Mouse (Mus musculus): ENCODE measurements around the gene Gm49388.

Gm49388 gene

GRCm38 (mm10) chr7:127785308-127785707 lies at the start of gene Gm49388:
Gene Gm49388 (plus strand): TSS chr7:127785608.
- no peak for DNase-seq (ENCODE audit: low read depth)

- DNase-seq (ENCODE audit: low read depth) = peak; percentile 90
Observed at GRCm38 (mm10) chr7:127744366-127745045, 40.9 kb upstream of the Gm49388 start, which contains the start of gene Fbxl19. Gene Fbxl19 (plus strand): TSS chr7:127744543.

- DNase-seq (ENCODE audit: low read depth) = peak; percentile 99
Observed at GRCm38 (mm10) chr7:127745251-127745651, 40.2 kb upstream of the Gm49388 start.

GRCm38 (mm10) chr7:127745652-127746493 lies 39.5 kb upstream of the Gm49388 start:
- DNase-seq (ENCODE audit: low read depth) = peak; percentile 98

- peak; percentile 41 for DNase-seq (ENCODE audit: low read depth)
Observed at GRCm38 (mm10) chr7:127746494-127747491, 38.6 kb upstream of the Gm49388 start.

GRCm38 (mm10) chr7:127747559-127748234 lies 37.7 kb upstream of the Gm49388 start:
- no peak for DNase-seq (ENCODE audit: low read depth)

GRCm38 (mm10) chr7:127748235-127748560 lies 37.2 kb upstream of the Gm49388 start:
- no peak for DNase-seq (ENCODE audit: low read depth)

GRCm38 (mm10) chr7:127750131-127751127 lies 35.0 kb upstream of the Gm49388 start:
- peak; percentile 23 for DNase-seq (ENCODE audit: low read depth)

GRCm38 (mm10) chr7:127751619-127752018 lies 33.8 kb upstream of the Gm49388 start:
- DNase-seq (ENCODE audit: low read depth) = no peak

- DNase-seq (ENCODE audit: low read depth) = no peak
Observed at GRCm38 (mm10) chr7:127752069-127752468, 33.3 kb upstream of the Gm49388 start.

- no peak for DNase-seq (ENCODE audit: low read depth)
Observed at GRCm38 (mm10) chr7:127753158-127753557, 32.2 kb upstream of the Gm49388 start.

- no peak for DNase-seq (ENCODE audit: low read depth)
Observed at GRCm38 (mm10) chr7:127753741-127754140, 31.7 kb upstream of the Gm49388 start.

GRCm38 (mm10) chr7:127759716-127760115 lies 25.7 kb upstream of the Gm49388 start:
- no peak for DNase-seq (ENCODE audit: low read depth)

- DNase-seq (ENCODE audit: low read depth) = no peak
Observed at GRCm38 (mm10) chr7:127760478-127760877, 24.9 kb upstream of the Gm49388 start.

- peak; percentile 72 for DNase-seq (ENCODE audit: low read depth)
Observed at GRCm38 (mm10) chr7:127761026-127761425, 24.4 kb upstream of the Gm49388 start.

- no peak for DNase-seq (ENCODE audit: low read depth)
Observed at GRCm38 (mm10) chr7:127763642-127764041, 21.8 kb upstream of the Gm49388 start.

GRCm38 (mm10) chr7:127765756-127766155 lies 19.7 kb upstream of the Gm49388 start:
- no peak for DNase-seq (ENCODE audit: low read depth)

- no peak for DNase-seq (ENCODE audit: low read depth)
Observed at GRCm38 (mm10) chr7:127766851-127767609, 18.4 kb upstream of the Gm49388 start.

- DNase-seq (ENCODE audit: low read depth) = no peak
Observed at GRCm38 (mm10) chr7:127767671-127768345, 17.6 kb upstream of the Gm49388 start.

Data from 416B (cell line).